Mouse (Mus musculus) heart, postnatal 0 days (tissue): ENCODE results near the gene Gm27029.

Source experiments
- CTCF ChIP-seq: IDR thresholded peaks from 2 replicates; pipeline ENCODE4 v1.5.1; 2016; ENCODE audit warnings: antibody characterized with exemption, control low read depth, low read depth
- EP300 ChIP-seq: IDR thresholded peaks from 2 replicates; pipeline ENCODE4 v1.6.1; 2016; ENCODE audit warnings: antibody characterized with exemption, low read depth

- no peak for TF ChIP-seq EP300
- TF ChIP-seq CTCF: no peak
These were observed 30.1 kb upstream of the Gm27029 start for GRCm38 (mm10) chr11:101454702-101455101.
